Mouse (Mus musculus) lung, adult 2 months (tissue): ENCODE results near the gene Glce.

Experiments used
- CTCF ChIP-seq: fragments of 200-500 bp; IDR thresholded peaks from 2 replicates; pipeline ENCODE4 v1.5.1; 2011; ENCODE audit warnings: mild to moderate bottlenecking, low read length, control low read depth; ENCODE audit not compliant: insufficient read depth
- POLR2A ChIP-seq: fragments of 200-500 bp; IDR thresholded peaks from 2 replicates; pipeline ENCODE4 v1.6.1; 2011; ENCODE audit warnings: low read depth, mild to moderate bottlenecking, control low read depth, low read length, borderline replicate concordance; ENCODE audit errors: extremely low read depth

- no peak for TF ChIP-seq CTCF
- no peak for TF ChIP-seq POLR2A
These were observed 64.5 kb downstream of the Glce start for GRCm38 (mm10) chr9:62057881-62058506.
